Mouse (Mus musculus): ENCODE measurements around the gene Gchfr.

GRCm38 (mm10) chr2:119207961-119208343 is 40.4 kb downstream of the Gchfr start:
- TF ChIP-seq CTCF (IDR thresholded peaks at IDR 0.05; ENCODE audit: low read depth, low read length) (no peak), POLR2A (IDR thresholded peaks at IDR 0.05; ENCODE audit: borderline replicate concordance, low read depth, low read length) (no peak)

All from bone marrow macrophage, adult 2 months (primary cell).